Mouse (Mus musculus) T-cell, adult 66 days (primary cell): ENCODE measurements around the gene Dexi. TPM values are rescaled to one million over a fixed set of nuclear protein-coding genes. Genes with fewer than 3 reads are reported as not detected.

Source experiments
- total RNA-seq, 2 experiments: library from RNA; stranded (reverse); gene quantifications; 3 replicates in 1 of 2; 4 replicates in 1 of 2; pipeline ENCODE4 v1.2.4; 2023

Gene Dexi
- 10 to 100 TPM; 20.7 to 23.0 TPM for total RNA-seq

GRCm38 (mm10) chr16:10542698-10543365 lies at the start of gene Dexi:
Gene Dexi, minus strand, starts transcription at chr16:10543054.

GRCm38 (mm10) chr16:10544995-10545622 lies 2.3 kb upstream of the Dexi start, which contains the start of gene Clec16a:
Gene Clec16a, plus strand, starts transcription at chr16:10545339.

GRCm38 (mm10) chr16:10479857-10480256 lies 63.0 kb downstream of the Dexi start, which contains the start of gene Ciita:
Gene Ciita, plus strand, starts transcription at chr16:10480059.

Other genes starting within 250 kb of the Dexi start
- not detected for gene Emp2, start 229.1 kb downstream of the Dexi start, total RNA-seq
- not detected for gene Tekt5, start 147.6 kb downstream of the Dexi start, total RNA-seq
- gene Nubp1, start 131.1 kb downstream of the Dexi start, total RNA-seq = 10 to 100 TPM; 47.0 to 47.5 TPM
- not detected for gene Tvp23a, start 95.7 kb downstream of the Dexi start, total RNA-seq
- gene Ciita, start 63.0 kb downstream of the Dexi start, total RNA-seq = 1 to 10 TPM; 1.0 to 2.2 TPM
- 10 to 100 TPM; 32.4 to 39.9 TPM for gene Clec16a, start 2.3 kb upstream of the Dexi start, total RNA-seq
- gene Socs1, start 242.5 kb upstream of the Dexi start, total RNA-seq = 10 to 100 TPM; 21.3 to 23.7 TPM
- not detected for gene Tnp2, start 245.6 kb upstream of the Dexi start, total RNA-seq
- not detected for gene Prm3, start 247.9 kb upstream of the Dexi start, total RNA-seq